Mouse (Mus musculus) lung, postnatal 4 days (tissue): ENCODE measurements around the gene Polr1a.

ENCODE experiments used
- DNase-seq, 2 experiments: peaks; one replicate each; pipeline ENCODE4 v3.0.0; 2021

Gene Polr1a

GRCm38 (mm10) chr6:71950592-71950991 lies 41.7 kb downstream of the Polr1a start:
- peak; percentile 61 to 66 for DNase-seq

DNA sequence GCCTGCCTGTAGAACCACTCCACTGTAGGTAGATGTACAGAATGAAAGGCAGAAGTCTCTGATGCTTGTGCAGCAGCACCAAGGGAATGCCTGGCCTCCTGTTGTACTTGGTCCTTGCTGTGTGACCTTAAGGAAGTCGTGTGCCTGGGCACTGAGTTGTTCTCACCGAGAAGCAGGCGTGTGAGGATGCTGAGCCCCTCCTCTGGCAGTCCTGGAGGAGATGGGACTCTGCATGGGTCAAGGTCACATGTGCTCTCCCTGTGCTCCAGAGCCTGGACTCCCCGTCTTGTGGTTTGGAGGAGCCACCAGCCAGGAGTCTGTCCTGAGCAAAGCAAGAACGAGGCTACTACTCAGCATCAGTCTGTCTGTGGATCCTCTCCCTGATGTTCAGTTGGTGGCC lies 42.3 kb downstream of the Polr1a start:
- no peak for DNase-seq

GRCm38 (mm10) chr6:71962119-71962518 lies 53.3 kb downstream of the Polr1a start:
- no peak for DNase-seq

DNA sequence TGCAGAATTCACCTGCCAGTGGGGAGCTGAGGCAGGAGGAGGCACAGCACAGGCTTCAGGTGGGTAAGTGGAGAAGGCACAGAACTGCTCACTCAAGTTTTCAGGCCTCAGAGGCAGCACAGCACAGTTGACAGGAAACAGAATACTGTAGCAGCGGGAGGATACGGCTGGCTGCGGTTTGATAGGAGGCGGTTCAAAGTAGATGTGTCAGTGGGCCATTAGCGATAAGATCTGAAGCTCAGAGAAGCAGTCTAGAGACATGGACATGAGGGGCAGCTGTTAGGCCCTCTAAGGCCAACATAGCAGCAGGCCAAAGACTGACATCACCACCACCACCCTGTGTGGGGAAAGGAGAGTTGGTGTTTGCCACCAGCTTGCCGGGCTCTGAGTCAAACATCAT lies 53.9 kb downstream of the Polr1a start:
- DNase-seq = peak in 1 of 2 experiments; percentile 16

DNA sequence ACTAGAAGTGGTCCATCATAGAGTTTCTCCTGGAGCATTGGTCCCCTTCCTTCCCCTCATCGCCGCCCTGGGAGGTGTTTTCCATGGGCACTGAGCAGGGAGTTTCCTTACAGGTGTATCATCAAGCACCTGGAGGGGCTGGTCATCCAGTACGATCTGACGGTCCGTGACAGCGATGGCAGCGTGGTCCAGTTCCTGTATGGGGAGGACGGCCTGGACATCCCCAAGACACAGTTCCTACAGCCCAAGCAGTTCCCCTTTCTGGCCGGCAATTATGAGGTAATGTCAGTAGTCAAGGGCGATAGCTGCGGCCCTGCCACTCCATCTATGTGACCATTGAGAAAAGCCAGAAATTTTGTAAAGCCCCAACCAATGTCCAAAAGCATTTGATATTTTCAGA lies 54.7 kb downstream of the Polr1a start:
- peak in 1 of 2 experiments; percentile 23 for DNase-seq

- DNase-seq = no peak
Observed at GRCm38 (mm10) chr6:71966683-71967303, 57.9 kb downstream of the Polr1a start.

GRCm38 (mm10) chr6:71967847-71968246 lies 59.0 kb downstream of the Polr1a start:
- no peak for DNase-seq

GRCm38 (mm10) chr6:71969459-71969858 lies 60.6 kb downstream of the Polr1a start:
- DNase-seq = no peak

DNA sequence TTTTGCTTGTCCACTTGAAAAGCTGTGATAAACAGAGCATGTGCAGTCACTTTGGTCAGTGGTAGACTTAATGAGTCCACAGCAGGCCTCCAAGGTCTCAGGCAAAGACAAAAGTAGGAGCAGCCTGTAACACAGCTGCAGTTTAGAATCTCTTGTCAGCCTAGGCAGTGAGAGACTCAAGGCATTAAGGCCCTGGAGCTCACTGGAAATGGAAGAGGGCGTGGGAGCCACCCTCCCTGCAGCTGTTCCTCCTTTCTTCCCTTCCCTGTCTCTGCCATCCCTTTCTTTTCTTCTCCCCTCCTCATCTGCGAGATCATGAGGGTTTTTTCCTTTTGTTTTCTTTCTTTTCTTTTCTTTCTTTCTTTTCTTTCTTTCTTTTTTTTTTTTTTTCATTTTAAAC lies 61.3 kb downstream of the Polr1a start:
- DNase-seq = no peak

GRCm38 (mm10) chr6:71976592-71976991 lies 67.7 kb downstream of the Polr1a start:
- no peak for DNase-seq

GRCm38 (mm10) chr6:71980165-71980564 lies 71.3 kb downstream of the Polr1a start:
- DNase-seq = no peak

- DNase-seq = no peak
Observed at GRCm38 (mm10) chr6:71980587-71980986, 71.7 kb downstream of the Polr1a start.

GRCm38 (mm10) chr6:71981450-71981849 lies 72.6 kb downstream of the Polr1a start:
- no peak for DNase-seq

DNA sequence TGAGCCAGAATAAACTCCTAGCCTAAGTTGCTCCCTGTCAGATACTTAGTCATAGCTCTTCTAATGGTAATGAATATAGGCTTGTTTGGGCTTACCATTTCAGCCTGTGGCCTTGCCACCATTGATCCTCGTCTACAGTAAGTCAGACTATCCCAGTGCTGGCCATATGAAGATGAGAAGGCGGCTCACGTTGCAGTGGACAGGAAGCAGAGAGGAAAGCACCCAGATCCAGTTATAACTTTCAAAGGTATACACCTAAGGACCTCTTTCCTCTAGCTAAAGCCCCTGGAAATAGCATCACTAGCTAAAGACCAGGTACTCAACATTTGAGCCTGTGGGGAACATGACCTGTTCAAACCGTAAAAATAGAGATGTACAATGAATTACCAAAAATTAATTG lies 77.1 kb downstream of the Polr1a start:
- DNase-seq = no peak

DNA sequence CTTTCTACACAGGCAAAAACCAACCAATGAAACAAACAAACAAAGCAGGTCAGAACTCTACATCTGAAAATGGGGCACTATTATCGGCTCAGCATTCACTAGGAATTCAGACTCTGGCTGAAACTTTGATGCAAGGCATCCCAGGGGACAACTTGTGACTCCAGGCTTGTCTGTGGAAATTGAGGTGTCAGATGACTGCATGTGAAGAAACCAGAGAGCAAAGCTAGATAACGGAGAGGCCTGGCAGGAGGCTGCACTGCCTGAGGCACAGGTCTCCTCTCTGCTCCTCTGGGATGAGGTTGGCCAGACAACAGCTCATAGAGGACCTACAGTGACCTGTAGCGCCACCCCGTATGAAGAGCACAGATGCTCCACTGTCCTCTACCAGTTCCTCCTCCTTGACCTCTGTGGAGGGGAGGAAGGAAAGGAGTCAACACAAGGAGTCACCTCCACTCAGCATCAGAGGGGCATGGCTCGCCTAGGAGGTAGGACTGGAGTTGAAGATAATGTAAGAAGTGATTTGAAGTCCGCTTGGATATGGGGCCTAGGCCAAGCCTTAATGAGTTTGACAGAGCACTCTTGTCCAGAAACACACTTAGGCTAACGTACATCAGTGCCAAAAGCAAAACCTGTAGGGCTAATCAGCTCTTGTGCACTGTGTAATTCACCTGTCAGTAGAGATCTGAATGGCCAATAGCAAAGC lies 78.8 kb downstream of the Polr1a start:
- DNase-seq = no peak

DNA sequence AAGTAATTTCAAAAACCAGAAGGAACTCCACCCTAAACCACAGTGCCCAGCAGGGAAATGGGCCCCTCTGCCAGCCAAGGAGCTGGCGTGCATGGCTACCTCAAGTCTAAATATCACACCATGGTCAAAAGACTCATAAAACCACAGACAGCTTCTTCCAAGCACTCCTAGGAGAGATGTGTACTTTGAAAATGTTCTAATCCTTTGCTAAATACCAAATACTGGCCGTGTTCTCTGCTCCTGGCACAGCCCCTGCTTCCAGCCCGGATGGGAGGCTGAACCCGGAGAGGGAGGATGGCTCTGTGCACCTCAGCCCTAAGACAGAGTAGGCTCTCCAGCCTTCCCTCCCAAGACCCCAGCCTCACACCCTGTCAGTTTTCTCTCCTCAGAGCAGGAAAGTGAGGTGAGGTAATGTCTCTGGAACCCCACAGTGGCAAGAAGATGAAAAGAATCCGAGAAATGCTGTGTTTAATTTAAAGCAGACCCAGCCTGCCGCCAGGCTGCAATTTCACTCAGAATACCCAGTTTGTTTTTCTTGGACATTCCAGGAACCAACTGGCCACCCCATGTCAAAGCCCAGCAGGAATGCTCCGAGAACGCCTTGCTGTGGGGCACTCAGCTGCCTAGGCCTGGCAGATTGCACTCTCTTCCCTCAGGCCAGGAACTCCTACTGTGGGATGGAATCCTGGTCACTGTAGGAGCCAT lies 80.9 kb downstream of the Polr1a start:
- peak; percentile 37 to 74 for DNase-seq

- DNase-seq = no peak
Observed at GRCm38 (mm10) chr6:71990371-71990837, 81.6 kb downstream of the Polr1a start.

DNA sequence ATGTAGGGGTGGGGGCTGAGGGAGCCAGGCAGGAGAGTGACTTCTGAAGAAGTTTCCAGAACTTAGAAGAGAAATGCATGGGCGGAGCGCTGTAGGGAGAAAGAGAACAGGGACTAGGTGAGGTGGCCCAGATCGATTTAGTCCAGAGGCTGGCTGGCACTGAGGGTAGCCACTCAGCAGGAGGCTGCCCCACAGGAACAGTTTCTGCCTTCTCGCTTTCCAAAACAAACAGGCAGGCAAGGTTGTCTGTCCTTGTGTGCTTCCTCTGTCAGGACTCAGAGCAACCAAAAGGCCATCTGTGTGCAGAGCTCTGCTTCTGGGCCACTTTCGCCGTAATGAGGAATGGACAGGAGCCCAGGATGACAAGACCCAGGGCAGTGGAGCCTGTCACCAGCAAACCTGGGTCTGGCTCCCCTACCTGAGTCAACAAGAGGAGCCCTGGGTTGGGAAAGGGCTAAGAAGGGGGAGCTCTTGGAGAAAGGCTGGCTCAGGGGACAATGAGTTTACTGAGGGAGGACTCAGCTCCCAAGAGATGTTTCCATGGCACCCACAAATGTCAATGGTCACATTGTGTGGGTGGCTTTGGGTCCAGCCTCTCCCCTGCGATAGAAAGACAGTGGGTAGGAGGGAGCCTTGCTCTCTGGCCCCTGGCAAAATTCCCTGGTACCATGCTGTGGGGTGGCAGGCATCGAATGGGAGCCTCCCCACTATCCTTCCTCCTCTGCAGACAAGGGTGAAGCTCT lies 82.5 kb downstream of the Polr1a start:
- no peak for DNase-seq

- DNase-seq = no peak
Observed at GRCm38 (mm10) chr6:71991933-71992325, 83.1 kb downstream of the Polr1a start.

GRCm38 (mm10) chr6:71994004-71994403 lies 85.2 kb downstream of the Polr1a start:
- no peak for DNase-seq

- no peak for DNase-seq
Observed at GRCm38 (mm10) chr6:71995081-71995480, 86.2 kb downstream of the Polr1a start.

GRCm38 (mm10) chr6:71997215-71997614 lies 88.4 kb downstream of the Polr1a start:
- DNase-seq = no peak

DNA sequence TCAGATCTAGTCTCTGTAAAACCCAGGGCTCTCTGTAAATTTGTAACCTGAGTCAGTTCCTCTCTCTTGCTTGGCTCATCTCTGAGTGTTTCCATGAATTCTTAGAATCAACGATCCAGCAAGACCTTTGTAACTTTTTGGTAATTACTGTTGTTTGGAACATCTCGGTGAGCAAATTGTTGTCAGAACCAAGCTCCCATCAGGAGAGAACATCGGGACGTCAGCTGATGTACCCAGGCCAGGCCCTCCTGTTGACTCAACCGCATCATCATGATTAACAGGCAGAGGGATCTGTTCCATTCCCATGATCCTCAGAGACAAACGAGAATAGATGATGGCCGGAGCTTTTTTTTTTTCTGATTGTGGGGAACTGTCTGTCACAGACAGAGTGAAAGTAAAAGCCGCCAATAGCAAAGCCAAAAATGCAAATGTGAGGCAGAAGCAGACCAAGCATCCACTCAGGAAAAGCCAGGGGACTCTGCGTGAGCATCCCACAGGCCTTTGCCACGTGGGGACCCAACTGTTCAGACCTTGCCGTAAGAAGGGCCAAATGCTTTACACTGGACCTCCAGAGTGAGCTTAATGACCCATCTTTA lies 91.2 kb downstream of the Polr1a start:
- no peak for DNase-seq
